Mouse (Mus musculus): ENCODE measurements around the gene Kctd4.

Kctd4 gene

GRCm38 (mm10) chr14:75992371-75992770 is 37.6 kb downstream of the Kctd4 start:
- no peak for DNase-seq

GRCm38 (mm10) chr14:75998082-75998481 is 43.3 kb downstream of the Kctd4 start:
- DNase-seq: no peak

GRCm38 (mm10) chr14:76001781-76002180 is 47.0 kb downstream of the Kctd4 start:
- no peak for DNase-seq

GRCm38 (mm10) chr14:76005011-76005410 is 50.2 kb downstream of the Kctd4 start:
- DNase-seq: no peak

GRCm38 (mm10) chr14:76008174-76008573 is 53.4 kb downstream of the Kctd4 start:
- DNase-seq: no peak

GRCm38 (mm10) chr14:76009185-76009584 is 54.4 kb downstream of the Kctd4 start:
- no peak for DNase-seq

- peak; percentile 97 to 98 for DNase-seq
Measured at GRCm38 (mm10) chr14:76010102-76011061, 55.6 kb downstream of the Kctd4 start, which contains the start of gene Gtf2f2. TSS of gene Gtf2f2 (minus strand) at chr14:76010865.

- no peak for DNase-seq
Measured at GRCm38 (mm10) chr14:76011062-76011457, 56.3 kb downstream of the Kctd4 start.

- no peak for DNase-seq
Measured at GRCm38 (mm10) chr14:76014331-76014730, 59.5 kb downstream of the Kctd4 start.
